Mouse (Mus musculus) lung, postnatal 0 days (tissue): ENCODE measurements around the gene Atg14. TPM values are rescaled to one million over a fixed set of nuclear protein-coding genes. Genes with fewer than 3 reads are reported as not detected.

Experiments used
- ATAC-seq: fragments of 200-750 bp; cut with Nextera tagmentation; 2 replicates; pipeline ENCODE4 v1.8.0; 2017; ENCODE audit warnings: moderate library complexity
- DNase-seq: peaks from one replicate; pipeline ENCODE4 v3.0.0-alpha.2; 2016; ENCODE audit warnings: low spot score
- H3K27ac ChIP-seq: fragments of 300-500 bp; sonication (generic); 2 replicates; pipeline ENCODE4 v1.5.1; 2014; ENCODE audit warnings: antibody characterized with exemption, mild to moderate bottlenecking, low read length, mixed read lengths
- H3K27me3 ChIP-seq: fragments of 300-500 bp; sonication (generic); replicated peaks from 2 replicates; pipeline ENCODE4 v1.6.1; 2014; ENCODE audit warnings: low read length, mixed read lengths; ENCODE audit not compliant: insufficient read depth
- H3K36me3 ChIP-seq: fragments of 300-500 bp; sonication (generic); 2 replicates; pipeline ENCODE4 v1.6.1; 2014; ENCODE audit warnings: low read length, mixed read lengths; ENCODE audit not compliant: insufficient read depth
- H3K4me1 ChIP-seq: fragments of 300-500 bp; sonication (generic); 2 replicates; pipeline ENCODE4 v1.6.1; 2014; ENCODE audit warnings: antibody characterized with exemption, low read depth, low read length, mixed read lengths; ENCODE audit not compliant: insufficient read depth
- H3K4me2 ChIP-seq: fragments of 300-500 bp; sonication (generic); replicated peaks from 2 replicates; pipeline ENCODE4 v1.6.1; 2014; ENCODE audit warnings: low read depth, mild to moderate bottlenecking, low read length, moderate library complexity, mixed read lengths
- H3K4me3 ChIP-seq: fragments of 300-500 bp; sonication (generic); 2 replicates; pipeline ENCODE4 v1.5.1; 2014; ENCODE audit warnings: low read depth, low read length
- H3K9ac ChIP-seq: fragments of 300-500 bp; sonication (generic); replicated peaks from 2 replicates; pipeline ENCODE4 v1.6.1; 2014; ENCODE audit warnings: low read depth, mild to moderate bottlenecking
- H3K9me3 ChIP-seq: fragments of 300-500 bp; sonication (generic); 2 replicates; pipeline ENCODE4 v1.6.1; 2016; ENCODE audit warnings: low read length, mixed read lengths
- CTCF ChIP-seq: IDR thresholded peaks from 2 replicates; pipeline ENCODE4 v1.5.1; 2016; ENCODE audit warnings: antibody characterized with exemption, mild to moderate bottlenecking
- EP300 ChIP-seq: IDR thresholded peaks from 2 replicates; pipeline ENCODE4 v1.6.1; 2016; ENCODE audit warnings: antibody characterized with exemption, mild to moderate bottlenecking, control low read depth
- WGBS: fragments of 180-500 bp; shearing (Covaris S2); extraction: QIAGEN DNeasy Blood & Tissue Kit; methylation state at CpG from one replicate; pipeline ENCODE4 v1.1.7; 2014; 5-methylcytosine and 5-hydroxymethylcytosine counted together
- polyA plus RNA-seq: library from polyadenylated mRNA; unstranded; fragments of >200 nt; fragmentation: Nextera tagmentation; extraction: Ambion mirVana; gene quantifications from 2 replicates; pipeline ENCODE4 v1.2.1, GENCODE M21; 2015

The Atg14 gene
- polyA plus RNA-seq, 1 experiment from 2014 or later, result 11.3 TPM

DNA sequence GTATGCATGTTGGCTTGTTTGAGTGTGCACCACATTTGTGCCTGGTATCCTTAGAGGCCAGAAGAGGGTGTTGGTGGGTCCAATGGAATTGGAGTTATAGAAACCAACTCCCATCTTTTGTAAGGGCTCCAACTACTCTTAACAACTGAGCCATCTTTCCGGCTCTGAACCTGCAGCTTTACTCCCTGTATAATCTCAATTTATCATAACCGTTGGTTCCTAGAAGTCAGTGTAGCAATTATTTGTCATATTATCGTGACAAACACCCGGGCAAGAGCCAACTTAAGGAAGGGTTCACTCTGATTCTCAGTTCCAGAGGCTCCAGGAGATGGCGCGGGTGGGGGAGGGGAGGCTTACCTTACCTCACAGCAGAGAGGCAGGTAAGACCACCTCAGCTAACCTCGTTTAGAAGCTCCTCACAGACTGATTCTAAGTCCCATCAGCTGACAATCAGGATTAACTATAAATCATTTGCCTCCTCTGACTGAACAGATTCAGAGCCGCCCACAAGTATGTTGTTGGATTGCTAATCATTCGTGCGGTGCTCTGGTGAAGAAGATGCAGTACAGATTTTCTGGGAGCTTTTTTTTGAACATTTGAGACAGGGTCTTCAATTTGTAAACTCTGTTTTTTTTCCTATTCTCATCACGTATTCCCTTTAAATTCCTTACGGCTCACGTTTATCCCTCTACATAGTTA is 49.5 kb downstream of the Atg14 start:
- H3K4me3 ChIP-seq, result no peak overlapping the region
- no peaks in the 10 kb centered on the region for H3K9me3 ChIP-seq
- H3K36me3 ChIP-seq, result no peaks in the 10 kb centered on the region
- no peak overlapping the region for H3K27ac ChIP-seq
- no peaks in the 10 kb centered on the region for H3K27me3 ChIP-seq
- no peak overlapping the region for H3K9ac ChIP-seq
- ATAC-seq, result no peak
- no peak for DNase-seq
- H3K4me1 ChIP-seq, result peaks cover 2% of the 10 kb centered on the region; the same call in 1 of the 2 replicates
- 81% methylated on average over 13 of the region's 13 CpGs for WGBS
- no peak overlapping the region for H3K4me2 ChIP-seq
- TF ChIP-seq EP300 (no peak), CTCF (no peak)

DNA sequence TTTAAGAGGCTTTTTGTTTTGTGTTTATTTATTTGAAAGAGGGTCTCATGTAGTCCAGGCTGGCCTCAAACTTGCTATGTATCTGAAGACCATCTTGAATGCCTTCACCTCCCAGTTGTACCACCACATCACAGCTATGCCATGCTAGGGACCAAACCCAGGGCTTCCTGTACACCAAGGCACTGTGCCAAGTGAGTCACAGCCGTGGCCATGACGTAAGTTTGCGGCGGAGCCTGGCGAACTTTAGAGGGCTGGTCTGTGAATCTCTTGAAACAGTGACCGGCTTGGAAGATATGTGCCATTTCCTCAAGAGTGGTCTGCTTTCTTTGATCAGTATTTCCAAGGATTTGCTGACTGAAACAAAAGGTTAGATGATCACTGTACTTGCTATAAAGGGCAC is 51.8 kb downstream of the Atg14 start:
- 43% methylated on average over 6 of the region's 6 CpGs for WGBS
- TF ChIP-seq CTCF (no peak), EP300 (0 out of 2 replicates have a peak, but pooled peaks have one; percentile 18)
- Histone ChIP-seq H3K36me3 (no peaks in the 10 kb centered on the region), H3K4me3 (no peak overlapping the region), H3K27me3 (no peaks in the 10 kb centered on the region), H3K27ac (no peak overlapping the region), H3K4me2 (no peak overlapping the region), H3K9me3 (no peaks in the 10 kb centered on the region), H3K4me1 (peaks cover 5% of the 10 kb centered on the region; the same call in 1 of the 2 replicates), H3K9ac (no peak overlapping the region)
- ATAC-seq (peak; percentile 49), DNase-seq (peak; percentile 48)

DNA sequence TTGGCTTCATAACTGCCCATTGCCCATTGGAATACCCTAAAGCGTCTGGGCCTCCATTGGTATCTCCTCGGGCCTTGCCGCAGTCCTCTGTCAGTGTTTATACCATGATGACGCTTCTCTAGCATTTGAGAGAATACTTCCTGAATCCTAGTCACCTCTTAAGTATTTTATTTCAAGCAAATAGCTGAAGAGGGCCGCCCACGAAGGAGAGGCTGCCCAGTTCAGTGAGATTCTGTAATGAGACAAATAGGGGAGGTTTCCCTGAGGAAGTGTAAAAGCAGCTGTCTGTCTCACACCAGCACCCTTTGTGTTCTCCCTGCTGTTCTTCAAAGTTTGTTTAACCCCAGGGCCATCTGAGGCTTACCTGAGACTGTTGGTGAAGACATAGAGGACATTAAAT is 53.7 kb downstream of the Atg14 start:
- Histone ChIP-seq H3K9ac (no peak overlapping the region), H3K27ac (peak overlapping the region; percentile 21; the same call in 1 of the 2 replicates), H3K9me3 (no peaks in the 10 kb centered on the region), H3K36me3 (no peaks in the 10 kb centered on the region), H3K4me3 (no peak overlapping the region), H3K4me1 (peaks cover 5% of the 10 kb centered on the region; the same call in 1 of the 2 replicates), H3K4me2 (no peak overlapping the region), H3K27me3 (no peaks in the 10 kb centered on the region)
- DNase-seq (peak; percentile 39), ATAC-seq (no peak)
- TF ChIP-seq CTCF (no peak), EP300 (no peak)
- 52% methylated on average over 6 of the region's 6 CpGs for WGBS

DNA sequence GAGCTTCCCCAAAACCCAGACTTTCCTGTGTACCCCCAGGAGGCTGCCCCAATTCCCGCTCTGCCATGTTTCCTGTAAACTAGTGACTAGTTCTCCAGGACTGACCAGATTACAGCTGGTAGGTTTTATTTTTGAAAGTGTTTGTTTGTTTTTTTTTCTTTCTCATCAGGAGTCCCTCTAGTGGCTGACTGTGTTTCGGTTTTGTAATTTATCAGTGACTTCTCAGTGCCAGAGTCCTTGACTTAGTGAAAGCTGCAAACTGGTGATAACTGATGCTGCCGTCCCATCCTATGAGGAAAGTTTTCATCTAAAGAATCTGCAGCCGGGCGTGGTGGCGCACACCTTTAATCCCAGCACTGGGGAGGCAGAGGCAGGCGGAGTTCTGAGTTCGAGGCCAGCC is 54.8 kb downstream of the Atg14 start:
- DNase-seq (peak; percentile 65), ATAC-seq (no peak; the same call in 1 of the 2 replicates)
- H3K27ac ChIP-seq, result peak overlapping the region; percentile 76
- H3K4me3 ChIP-seq, result no peak overlapping the region
- no peak overlapping the region; the same call in 1 of the 2 replicates for H3K4me2 ChIP-seq
- no peaks in the 10 kb centered on the region for H3K36me3 ChIP-seq
- no peak overlapping the region for H3K9ac ChIP-seq
- no peaks in the 10 kb centered on the region for H3K27me3 ChIP-seq
- H3K4me1 ChIP-seq, result peaks cover 5% of the 10 kb centered on the region; the same call in 1 of the 2 replicates
- TF ChIP-seq EP300, result no peak
- peak; percentile 54 for TF ChIP-seq CTCF
- H3K9me3 ChIP-seq, result no peaks in the 10 kb centered on the region
- WGBS, result 76% methylated on average over 8 of the region's 8 CpGs

DNA sequence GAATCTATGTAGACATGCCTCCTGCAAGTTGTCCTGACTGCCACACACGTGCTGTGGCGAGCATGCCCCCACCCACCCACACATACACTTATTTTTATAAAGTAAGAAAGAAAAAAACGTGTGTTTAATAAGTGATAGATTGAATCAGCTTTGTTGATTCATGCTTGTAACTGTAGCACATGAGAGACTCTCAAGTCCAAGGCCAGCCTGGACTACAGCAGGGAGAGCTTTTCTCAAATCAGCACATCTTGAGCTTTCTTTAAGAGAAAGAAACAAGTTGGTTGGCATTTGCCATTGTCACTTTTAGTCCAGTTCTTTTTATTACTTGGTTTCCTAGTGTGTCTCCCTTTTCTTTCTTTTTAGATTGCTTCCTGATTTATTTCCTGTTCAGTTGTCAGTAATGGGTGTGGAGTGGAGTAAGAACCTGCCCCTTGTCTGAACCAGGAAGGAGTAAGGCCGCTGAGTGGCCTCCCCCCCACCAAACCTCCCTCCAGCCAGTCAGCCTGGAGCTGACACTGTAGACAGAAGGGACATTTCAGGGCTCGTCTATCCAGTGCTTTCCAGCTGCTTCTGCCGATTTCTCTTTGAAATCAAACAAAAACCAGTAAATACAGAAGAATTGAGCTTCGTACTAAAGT is 55.5 kb downstream of the Atg14 start:
- peaks cover 5% of the 10 kb centered on the region; the same call in 1 of the 2 replicates for H3K4me1 ChIP-seq
- TF ChIP-seq EP300 (peak; percentile 48), CTCF (no peak)
- H3K36me3 ChIP-seq, result no peaks in the 10 kb centered on the region
- peak overlapping the region; percentile 1; the same call in 1 of the 2 replicates for H3K4me2 ChIP-seq
- no peaks in the 10 kb centered on the region for H3K9me3 ChIP-seq
- H3K4me3 ChIP-seq, result no peak overlapping the region
- no peak overlapping the region for H3K9ac ChIP-seq
- 23% methylated on average over 7 of the region's 7 CpGs for WGBS
- ATAC-seq (peak; percentile 93), DNase-seq (peak; percentile 88)
- H3K27me3 ChIP-seq, result no peaks in the 10 kb centered on the region
- H3K27ac ChIP-seq, result peak overlapping the region; percentile 76

DNA sequence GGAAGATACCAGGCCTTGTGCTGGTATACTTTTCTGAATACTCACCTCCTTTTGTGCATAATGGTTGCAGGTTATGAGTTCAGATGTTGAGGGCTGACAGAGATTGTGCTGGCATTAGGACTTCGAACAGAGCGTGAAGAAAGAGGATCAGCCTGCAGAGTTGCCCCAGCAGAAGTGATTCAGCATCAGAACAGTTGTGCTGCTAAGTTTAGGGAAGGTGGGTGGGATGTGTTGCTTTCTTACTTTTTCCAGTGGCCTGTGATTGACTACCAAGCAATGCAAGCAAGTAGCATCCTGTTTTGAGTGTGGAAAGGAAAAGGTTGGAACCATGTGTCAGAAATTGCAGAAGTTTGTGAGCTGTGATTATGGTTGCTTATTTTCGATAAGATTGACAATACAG is 56.8 kb downstream of the Atg14 start:
- Histone ChIP-seq H3K9ac (no peak overlapping the region), H3K36me3 (no peaks in the 10 kb centered on the region), H3K27ac (no peak overlapping the region), H3K4me3 (no peak overlapping the region), H3K4me1 (peaks cover 4% of the 10 kb centered on the region; the same call in 1 of the 2 replicates), H3K9me3 (no peaks in the 10 kb centered on the region), H3K4me2 (no peak overlapping the region), H3K27me3 (no peaks in the 10 kb centered on the region)
- TF ChIP-seq EP300 (no peak), CTCF (no peak)
- 95% methylated on average over 3 of the region's 3 CpGs for WGBS
- ATAC-seq, result no peak
- no peak for DNase-seq
